Mouse (Mus musculus): ENCODE data around the gene Ddx20.

GRCm38 (mm10) chr3:105735285-105735684, 47.9 kb upstream of the Ddx20 start:
- TF ChIP-seq CTCF (IDR thresholded peaks at IDR 0.05; ENCODE audit: low read depth): no peak
- TF ChIP-seq EP300 (IDR thresholded peaks at IDR 0.05; ENCODE audit: low read depth): no peak
